Mouse (Mus musculus): ENCODE measurements at regions not wholly inside any gene's neighbourhood (a gene's known extent, or its start where the extent isn't known, plus 50 kb on each side); places are given as distances from the start of the nearest gene placed in this dataset.

- no peak for TF ChIP-seq CEBPB (IDR thresholded peaks at IDR 0.05; ENCODE audit: low read depth)
- TF ChIP-seq CTCF (IDR thresholded peaks at IDR 0.05; ENCODE audit: control insufficient read depth, insufficient read depth, insufficient read length): no peak
- no peak for TF ChIP-seq USF1 (IDR thresholded peaks at IDR 0.05; ENCODE audit: low read depth)
- TF ChIP-seq MAX (IDR thresholded peaks at IDR 0.05): no peak
- TF ChIP-seq MYOD1 (IDR thresholded peaks at IDR 0.05; ENCODE audit: control insufficient read depth, insufficient read length, low read depth): no peak
Observed at GRCm38 (mm10) chr6:141097338-141098122, 151.5 kb upstream of the Pde3a start.

All from C2C12 (cell line).